Mouse (Mus musculus) T-helper 17 cell (primary cell): ENCODE measurements around the gene Smc4.

ENCODE experiments used
- in situ Hi-C, 2 experiments: fragments of 300-600 bp; cut with MboI, MseI; formaldehyde crosslinking; loops; 1 replicate in 1 of 2; 2 replicates in 1 of 2; pipeline ENCODE4 v1.15.1; 2025; ENCODE audit warnings: high pct_unique_total_duplicates in 2 of 2

Gene Smc4

GRCm38 (mm10) chr3:69008873-69009272 lies 4.3 kb downstream of the Smc4 start:
- in situ Hi-C loops, result loop anchor here in 1 of 2 experiments (5.0 to 25.0 kb wide), 2 partner anchors 33 to 728 kb away; partner anchors contain the start of gene Trim59

GRCm38 (mm10) chr3:69017181-69017580 lies 12.6 kb downstream of the Smc4 start:
- in situ Hi-C loops, result loop anchor here in 1 of 2 experiments (25.0 kb wide), 1 partner anchor 720 kb away; no protein-coding TSS in a partner anchor

- in situ Hi-C loops, result loop anchor here in 1 of 2 experiments (25.0 kb wide), 1 partner anchor 719 kb away; no protein-coding TSS in a partner anchor
These were observed 14.1 kb downstream of the Smc4 start for GRCm38 (mm10) chr3:69018635-69019034.

- in situ Hi-C loops, result loop anchor here in 1 of 2 experiments (25.0 kb wide), 1 partner anchor 717 kb away; no protein-coding TSS in a partner anchor
These were observed 15.7 kb downstream of the Smc4 start for GRCm38 (mm10) chr3:69020285-69020684.

- in situ Hi-C loops, result loop anchor here in 1 of 2 experiments (25.0 kb wide), 1 partner anchor 717 kb away; no protein-coding TSS in a partner anchor
These were observed 16.2 kb downstream of the Smc4 start for GRCm38 (mm10) chr3:69020764-69021163.

- in situ Hi-C loops, result loop anchor here in 1 of 2 experiments (5.0 kb wide), 1 partner anchor 66 kb away; no protein-coding TSS in a partner anchor
These were observed 21.7 kb downstream of the Smc4 start for GRCm38 (mm10) chr3:69026133-69026783.

- in situ Hi-C loops, result loop anchor here in 1 of 2 experiments (5.0 kb wide), 1 partner anchor 33 kb away; no protein-coding TSS in a partner anchor
These were observed 35.6 kb downstream of the Smc4 start for GRCm38 (mm10) chr3:69040105-69040504.

- in situ Hi-C loops, result loop anchor here in 1 of 2 experiments (5.0 kb wide), 1 partner anchor 34 kb away; no protein-coding TSS in a partner anchor
These were observed 36.8 kb downstream of the Smc4 start for GRCm38 (mm10) chr3:69041298-69041697.

- in situ Hi-C loops, result loop anchor here in 1 of 2 experiments (5.0 kb wide), 1 partner anchor 37 kb away; no protein-coding TSS in a partner anchor
These were observed 39.6 kb downstream of the Smc4 start for GRCm38 (mm10) chr3:69044167-69044591.

- in situ Hi-C loops, result loop anchor here in 1 of 2 experiments (5.0 kb wide), 1 partner anchor 38 kb away; no protein-coding TSS in a partner anchor
These were observed 40.3 kb downstream of the Smc4 start, which contains the start of gene Trim59 for GRCm38 (mm10) chr3:69044645-69045399. Gene Trim59 (minus strand): TSS chr3:69044755.

GRCm38 (mm10) chr3:69045400-69045703 lies 40.8 kb downstream of the Smc4 start:
- in situ Hi-C loops, result no loop called here

GRCm38 (mm10) chr3:69045750-69046149 lies 41.2 kb downstream of the Smc4 start:
- in situ Hi-C loops, result no loop called here

GRCm38 (mm10) chr3:69046509-69046908 lies 42.0 kb downstream of the Smc4 start:
- in situ Hi-C loops, result no loop called here

- in situ Hi-C loops, result no loop called here
These were observed 43.1 kb downstream of the Smc4 start for GRCm38 (mm10) chr3:69047684-69048083.

- in situ Hi-C loops, result no loop called here
These were observed 44.5 kb downstream of the Smc4 start for GRCm38 (mm10) chr3:69049011-69049410.

GRCm38 (mm10) chr3:69051894-69052293 lies 47.4 kb downstream of the Smc4 start:
- in situ Hi-C loops, result no loop called here

GRCm38 (mm10) chr3:69054760-69055432 lies 50.4 kb downstream of the Smc4 start:
- in situ Hi-C loops, result no loop called here

- in situ Hi-C loops, result no loop called here
These were observed 51.3 kb downstream of the Smc4 start for GRCm38 (mm10) chr3:69055871-69056270.

GRCm38 (mm10) chr3:69060672-69061071 lies 56.1 kb downstream of the Smc4 start:
- in situ Hi-C loops, result no loop called here

- in situ Hi-C loops, result no loop called here
These were observed 58.2 kb downstream of the Smc4 start for GRCm38 (mm10) chr3:69062764-69063163.

- in situ Hi-C loops, result no loop called here
These were observed 59.5 kb downstream of the Smc4 start for GRCm38 (mm10) chr3:69064005-69064404.
